Mouse (Mus musculus) heart, postnatal 4 days (tissue): ENCODE measurements at regions not wholly inside any gene's neighbourhood (a gene's known extent, or its start where the extent isn't known, plus 50 kb on each side); places are given as distances from the start of the nearest gene placed in this dataset.

Experiments
- DNase-seq: peaks from one replicate; pipeline ENCODE4 v3.0.0; 2021

DNA sequence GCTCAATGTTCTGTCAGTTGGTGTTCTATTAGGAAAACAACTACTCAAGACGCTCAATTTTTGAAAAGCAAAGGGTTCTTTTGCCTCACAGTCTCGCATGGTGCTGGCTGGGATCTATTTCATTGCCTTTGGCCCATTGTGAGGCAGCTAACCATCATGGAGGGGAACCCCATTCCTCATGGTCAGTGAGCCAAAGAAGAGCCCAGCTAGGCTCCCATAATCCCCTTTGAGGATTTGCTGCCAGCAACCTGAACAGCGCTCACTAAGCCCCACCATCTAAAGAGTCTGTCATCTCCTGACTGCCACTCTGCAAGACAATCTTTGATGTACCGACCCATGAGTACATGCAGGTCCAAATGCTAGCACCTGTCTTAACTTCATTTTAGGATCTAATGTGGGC lies 53.1 kb upstream of the Galnt7 start:
- no peak for DNase-seq

DNA sequence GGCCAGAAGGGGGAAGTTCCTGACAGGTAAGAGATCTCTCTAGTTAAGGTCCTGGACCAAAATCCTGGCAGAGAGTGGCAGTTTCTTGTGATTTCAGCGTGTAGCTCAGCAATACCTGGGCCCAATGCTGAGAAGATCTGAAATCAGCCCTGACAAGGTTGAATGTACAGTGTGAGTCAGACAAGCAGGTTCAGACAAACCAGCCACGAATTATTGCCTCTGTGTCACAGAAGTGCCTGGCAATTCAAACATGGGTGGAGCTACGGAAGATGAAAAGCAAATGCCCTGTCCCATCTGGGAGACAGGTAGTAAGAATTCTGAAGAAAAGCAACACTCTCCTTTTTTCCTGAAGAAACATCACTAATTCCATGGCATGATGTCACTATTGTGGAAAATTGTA lies 51.3 kb upstream of the Galnt7 start:
- DNase-seq = no peak

DNA sequence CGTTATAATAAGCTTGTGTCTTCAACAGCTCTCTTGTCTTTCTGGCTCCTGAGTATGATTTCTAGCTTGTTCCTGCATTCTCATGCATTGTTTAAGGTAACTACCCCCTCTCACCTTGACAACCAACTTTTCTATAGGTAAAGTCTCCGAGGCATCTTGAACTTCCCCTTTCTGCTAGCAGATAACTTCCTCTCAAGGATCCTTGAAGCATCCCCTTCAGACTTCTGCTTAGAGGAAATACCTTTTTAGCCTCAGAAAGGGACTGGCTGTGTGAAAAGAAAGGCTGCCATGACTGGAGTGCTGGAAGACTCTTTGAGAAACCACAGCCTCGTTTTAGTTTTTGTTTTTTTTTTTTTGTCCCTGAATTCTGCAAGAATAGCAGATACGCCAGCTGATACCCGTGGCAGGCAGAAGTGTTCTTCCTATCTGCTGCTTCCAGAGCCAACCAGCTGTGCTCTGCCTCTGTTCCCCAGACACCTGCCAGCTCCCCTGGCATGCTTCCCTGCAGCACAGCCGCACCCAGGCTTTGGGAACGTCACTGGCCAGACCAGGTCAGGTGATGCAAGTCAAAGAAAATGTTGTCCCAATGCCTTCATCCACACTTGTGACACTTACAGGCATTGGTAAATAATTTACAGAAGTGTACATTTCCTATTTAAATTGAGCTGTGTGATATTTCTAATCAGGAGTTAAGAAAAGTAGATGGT lies 49.7 kb upstream of the Galnt7 start:
- DNase-seq = peak; percentile 8
